Mouse (Mus musculus): Measurements from ENCODE around the gene Trip10. TPM values are rescaled to one million over a fixed set of nuclear protein-coding genes. Genes with fewer than 3 reads are reported as not detected.

Trip10 gene
- total and polyA plus RNA-seq, 2 experiments from 2014 or later: 26.6 to 32.4 TPM

DNA sequence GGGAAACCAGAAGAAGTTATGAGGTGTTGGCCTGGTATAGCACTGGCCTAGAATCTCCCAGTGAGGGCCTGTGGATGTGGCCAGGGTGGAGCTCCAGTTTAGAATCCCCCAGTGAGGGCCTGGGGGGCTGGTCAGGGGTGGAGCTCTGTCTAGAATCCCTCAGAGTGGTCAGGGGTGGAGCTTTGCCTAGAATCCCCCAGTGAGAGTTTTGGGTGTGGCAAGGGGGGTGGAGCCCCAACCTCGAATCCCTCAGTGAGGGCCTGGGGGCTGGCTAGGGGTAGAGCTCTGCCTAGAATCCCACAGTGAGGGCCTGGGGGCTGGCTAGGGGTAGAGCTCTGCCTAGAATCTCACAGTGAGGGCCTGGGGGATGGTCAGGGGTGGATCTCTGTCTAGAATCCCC lies 12.5 kb downstream of the Trip10 start:
- Histone ChIP-seq H3K27ac (ENCODE audit: low read depth) (no peak overlapping the region), H3K4me3 (ENCODE audit: low read depth, low read length) (no peak overlapping the region), H3K4me1 (ENCODE audit: control insufficient read depth, insufficient read depth) (peaks cover 6% of the 10 kb centered on the region; the same call in 1 of the 2 replicates), H3K9ac (replicated peaks; ENCODE audit: low read depth, low read length) (no peak overlapping the region), H3K36me3 (replicated peaks; ENCODE audit: control insufficient read depth, insufficient read depth, low read length) (peaks cover 67% of the 10 kb centered on the region), H3K27me3 (ENCODE audit: control insufficient read depth, insufficient read depth, low read length) (no peaks in the 10 kb centered on the region), H3K9me3 (replicated peaks; ENCODE audit: control insufficient read depth, low read length) (no peaks in the 10 kb centered on the region), H3K4me2 (ENCODE audit: low read depth, low read length) (no peak overlapping the region)
- ATAC-seq (ENCODE audit: insufficient read depth, low read depth): no peak
- TF ChIP-seq CTCF (IDR thresholded peaks at IDR 0.05; ENCODE audit: low read depth) (no peak), EP300 (IDR thresholded peaks at IDR 0.05; ENCODE audit: low read depth) (no peak)
- WGBS: 45% methylated on average over 1 of the region's 1 CpGs
- no peak for DNase-seq (ENCODE audit: low spot score)

DNA sequence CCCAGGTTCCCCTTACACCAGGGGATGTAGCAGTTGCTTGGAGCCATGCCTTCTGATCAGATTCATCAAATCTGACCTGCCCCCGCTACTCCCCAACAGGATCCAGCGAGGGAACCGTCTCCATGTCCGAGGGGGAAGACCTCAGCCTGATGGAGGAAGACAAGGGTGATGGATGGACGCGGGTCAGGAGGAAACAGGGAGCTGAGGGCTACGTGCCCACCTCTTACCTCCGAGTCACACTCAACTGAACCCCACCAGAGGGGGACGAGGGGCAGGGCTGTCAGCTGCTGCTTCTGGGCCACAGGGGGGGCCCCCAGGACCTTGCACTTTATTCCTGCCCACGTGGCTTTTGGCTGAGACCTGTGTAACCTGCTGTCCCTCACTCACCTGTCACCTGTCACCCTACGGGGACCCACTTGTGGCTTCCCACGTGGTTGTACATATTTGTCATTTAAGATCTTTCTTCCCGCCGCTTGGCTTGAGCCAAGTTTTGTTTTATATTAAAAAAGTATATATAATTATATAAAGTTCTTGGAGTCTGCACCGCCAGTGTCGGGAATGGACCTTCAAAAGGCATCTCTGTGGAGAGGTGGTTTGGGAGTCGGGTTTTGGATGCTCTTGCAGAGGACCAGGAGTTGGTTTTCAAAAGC lies 13.8 kb downstream of the Trip10 start:
- H3K27me3 ChIP-seq (ENCODE audit: control insufficient read depth, insufficient read depth, low read length): no peaks in the 10 kb centered on the region
- ATAC-seq (ENCODE audit: insufficient read depth, low read depth): no peak
- DNase-seq (ENCODE audit: low spot score): no peak
- no peak overlapping the region for H3K9ac ChIP-seq (replicated peaks; ENCODE audit: low read depth, low read length)
- no peaks in the 10 kb centered on the region for H3K9me3 ChIP-seq (replicated peaks; ENCODE audit: control insufficient read depth, low read length)
- peaks cover 55% of the 10 kb centered on the region for H3K36me3 ChIP-seq (replicated peaks; ENCODE audit: control insufficient read depth, insufficient read depth, low read length)
- TF ChIP-seq EP300 (IDR thresholded peaks at IDR 0.05; ENCODE audit: low read depth) (no peak), CTCF (IDR thresholded peaks at IDR 0.05; ENCODE audit: low read depth) (no peak)
- H3K4me1 ChIP-seq (ENCODE audit: control insufficient read depth, insufficient read depth): peaks cover 6% of the 10 kb centered on the region; the same call in 1 of the 2 replicates
- WGBS: 90% methylated on average over 17 of the region's 17 CpGs
- no peak overlapping the region for H3K4me3 ChIP-seq (ENCODE audit: low read depth, low read length)
- H3K27ac ChIP-seq (ENCODE audit: low read depth): no peak overlapping the region
- H3K4me2 ChIP-seq (ENCODE audit: low read depth, low read length): no peak overlapping the region

DNA sequence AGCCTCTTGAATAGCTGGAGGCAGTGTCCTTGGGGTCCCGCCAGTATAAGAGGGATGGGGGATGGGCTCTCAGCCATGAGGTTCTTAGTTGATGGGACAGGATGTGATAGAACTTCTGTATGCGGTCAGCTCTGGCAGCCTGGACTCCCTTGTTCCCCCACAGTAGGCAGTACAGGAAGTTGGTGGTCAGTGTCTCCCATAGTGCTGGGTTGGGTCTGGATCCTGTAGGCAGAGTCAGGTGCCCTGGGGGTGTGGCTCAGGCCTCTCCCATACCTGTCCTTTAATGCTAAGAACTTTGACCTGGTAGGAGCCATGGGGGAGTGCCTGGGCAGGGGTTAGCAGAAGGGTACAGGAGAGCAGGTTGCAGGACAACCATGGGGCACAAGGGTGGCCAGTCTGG lies 14.9 kb downstream of the Trip10 start:
- Histone ChIP-seq H3K9ac (replicated peaks; ENCODE audit: low read depth, low read length) (no peak overlapping the region), H3K4me1 (ENCODE audit: control insufficient read depth, insufficient read depth) (peaks cover 6% of the 10 kb centered on the region; the same call in 1 of the 2 replicates), H3K9me3 (replicated peaks; ENCODE audit: control insufficient read depth, low read length) (no peaks in the 10 kb centered on the region), H3K27ac (ENCODE audit: low read depth) (no peak overlapping the region), H3K4me3 (ENCODE audit: low read depth, low read length) (no peak overlapping the region), H3K4me2 (ENCODE audit: low read depth, low read length) (no peak overlapping the region), H3K36me3 (replicated peaks; ENCODE audit: control insufficient read depth, insufficient read depth, low read length) (peaks cover 45% of the 10 kb centered on the region), H3K27me3 (ENCODE audit: control insufficient read depth, insufficient read depth, low read length) (no peaks in the 10 kb centered on the region)
- TF ChIP-seq EP300 (IDR thresholded peaks at IDR 0.05; ENCODE audit: low read depth) (no peak), CTCF (IDR thresholded peaks at IDR 0.05; ENCODE audit: low read depth) (no peak)
- DNase-seq (ENCODE audit: low spot score) (no peak), ATAC-seq (ENCODE audit: insufficient read depth, low read depth) (no peak; the same call in 1 of the 2 replicates)
- WGBS: 66% methylated on average over 2 of the region's 2 CpGs

DNA sequence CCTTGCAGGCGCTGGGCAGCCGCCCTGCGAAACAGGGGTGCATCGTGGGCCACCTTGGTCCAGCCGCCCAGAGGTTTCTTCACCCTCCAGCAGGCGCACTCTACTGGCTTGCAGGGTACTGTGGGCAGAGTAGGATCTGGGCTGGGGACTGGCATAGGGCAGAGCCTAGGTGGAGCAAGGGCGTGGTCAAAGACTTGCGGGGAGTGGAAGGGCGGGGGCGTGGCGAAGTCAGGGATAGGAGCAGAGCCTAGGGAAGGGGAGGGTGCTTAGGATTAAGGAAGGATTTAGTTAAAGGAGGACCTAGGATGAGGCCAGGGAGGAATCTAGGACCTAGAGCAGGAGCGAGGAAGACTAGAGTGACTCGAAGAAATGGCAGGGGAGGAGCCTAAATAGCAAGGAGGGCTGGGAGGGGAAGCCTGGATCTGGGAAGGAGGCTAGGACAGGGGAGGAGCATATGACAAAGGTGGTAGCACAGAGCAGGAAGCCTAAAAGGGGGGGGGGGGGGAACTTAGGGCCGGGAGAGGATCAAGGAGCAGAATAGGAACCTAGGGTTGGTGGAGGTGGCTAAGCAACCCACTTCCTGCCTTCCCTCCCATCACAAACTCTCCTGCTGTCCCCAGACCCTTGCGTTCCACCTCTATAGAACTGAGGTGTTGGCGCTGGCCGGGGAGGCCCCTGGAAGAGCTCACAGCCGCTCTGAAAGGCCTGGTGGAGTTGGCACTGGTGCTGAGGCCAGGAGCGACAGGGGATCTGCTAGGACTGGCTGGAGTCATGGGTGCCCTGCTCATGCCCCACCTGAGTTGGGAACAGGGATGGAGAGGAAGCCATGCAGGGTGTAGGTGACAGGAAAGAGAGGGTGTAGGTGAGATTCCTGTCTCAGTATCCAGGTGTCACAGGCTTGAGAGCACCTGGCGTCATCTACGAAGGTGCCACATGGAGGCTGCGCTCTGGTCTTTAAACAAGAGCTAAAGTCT lies 16.0 kb downstream of the Trip10 start:
- H3K9ac ChIP-seq (replicated peaks; ENCODE audit: low read depth, low read length): no peak overlapping the region; the same call in 1 of the 2 replicates

DNA sequence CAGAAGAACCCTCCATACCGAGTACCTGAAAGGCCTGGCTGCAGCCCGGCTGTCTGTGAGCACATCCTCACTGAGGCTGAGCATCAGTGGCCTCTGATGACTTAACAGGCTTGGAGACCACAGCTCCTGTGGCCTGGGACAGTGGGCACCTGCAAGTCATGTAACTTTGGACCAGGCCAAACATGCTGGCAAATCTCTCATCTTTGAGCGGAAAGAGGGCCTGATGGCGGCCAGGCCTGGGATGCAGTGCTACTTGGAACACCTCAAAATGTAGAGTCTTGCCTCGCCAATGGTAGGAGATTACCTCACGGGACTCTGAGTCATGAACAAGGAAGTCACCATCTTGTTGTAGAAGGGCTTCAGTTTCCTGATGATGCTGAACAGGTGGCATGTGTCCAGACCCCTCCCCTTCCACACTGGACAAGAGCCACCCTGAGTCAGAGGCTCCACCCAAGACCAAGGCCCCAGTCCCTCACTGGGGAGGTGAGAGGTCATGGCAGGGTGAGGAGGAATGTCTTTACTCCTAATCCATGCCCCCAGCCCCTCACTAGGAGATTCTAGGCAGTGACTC lies 18.4 kb downstream of the Trip10 start:
- no peak overlapping the region for H3K9ac ChIP-seq (replicated peaks; ENCODE audit: low read depth, low read length)
- TF ChIP-seq CTCF (IDR thresholded peaks at IDR 0.05; ENCODE audit: low read depth): no peak
- TF ChIP-seq EP300 (IDR thresholded peaks at IDR 0.05; ENCODE audit: low read depth): no peak
- DNase-seq (ENCODE audit: low spot score): no peak
- peaks cover 11% of the 10 kb centered on the region for H3K36me3 ChIP-seq (replicated peaks; ENCODE audit: control insufficient read depth, insufficient read depth, low read length)
- H3K9me3 ChIP-seq (replicated peaks; ENCODE audit: control insufficient read depth, low read length): no peaks in the 10 kb centered on the region
- no peak overlapping the region for H3K27ac ChIP-seq (ENCODE audit: low read depth)
- ATAC-seq (ENCODE audit: insufficient read depth, low read depth): 0 out of 2 replicates have a peak, but pooled peaks have one; percentile 5
- no peaks in the 10 kb centered on the region for H3K27me3 ChIP-seq (ENCODE audit: control insufficient read depth, insufficient read depth, low read length)
- peaks cover 6% of the 10 kb centered on the region; the same call in 1 of the 2 replicates for H3K4me1 ChIP-seq (ENCODE audit: control insufficient read depth, insufficient read depth)
- H3K4me2 ChIP-seq (ENCODE audit: low read depth, low read length): no peak overlapping the region
- H3K4me3 ChIP-seq (ENCODE audit: low read depth, low read length): no peak overlapping the region
- 78% methylated on average over 6 of the region's 6 CpGs for WGBS

More for the DNA sequence above, 16.0 kb downstream of the Trip10 start:
- H3K4me2 ChIP-seq (ENCODE audit: low read depth, low read length): peak overlapping the region; percentile 43; the same call in 1 of the 2 replicates
- H3K4me1 ChIP-seq (ENCODE audit: control insufficient read depth, insufficient read depth): peaks cover 6% of the 10 kb centered on the region; the same call in 1 of the 2 replicates
- H3K4me3 ChIP-seq (ENCODE audit: low read depth, low read length): no peak overlapping the region
- TF ChIP-seq EP300 (IDR thresholded peaks at IDR 0.05; ENCODE audit: low read depth) (no peak), CTCF (IDR thresholded peaks at IDR 0.05; ENCODE audit: low read depth) (no peak)
- no peak overlapping the region for H3K27ac ChIP-seq (ENCODE audit: low read depth)
- H3K36me3 ChIP-seq (replicated peaks; ENCODE audit: control insufficient read depth, insufficient read depth, low read length): peaks cover 34% of the 10 kb centered on the region
- DNase-seq (ENCODE audit: low spot score) (no peak), ATAC-seq (ENCODE audit: insufficient read depth, low read depth) (peak; percentile 71)
- WGBS: 33% methylated on average over 22 of the region's 22 CpGs
- no peaks in the 10 kb centered on the region for H3K9me3 ChIP-seq (replicated peaks; ENCODE audit: control insufficient read depth, low read length)
- no peaks in the 10 kb centered on the region for H3K27me3 ChIP-seq (ENCODE audit: control insufficient read depth, insufficient read depth, low read length)

All from heart, postnatal 0 days (tissue).